In genomic region chr16:85172571-85173372, GRCm38 (mm10) we compare ENCODE assay signal across 8 mouse cellular contexts. TPM values are rescaled to one million over a fixed set of nuclear protein-coding genes. Genes with fewer than 3 reads are reported as not detected.
DNase-seq lines count a peak whose midpoint lies in the region; ATAC-seq and TF ChIP-seq lines count a peak whose summit lies in the region.

No protein-coding gene starts in this region.

- peak; percentile 76 for ATAC-seq in forebrain, embryonic 13.5 days
- peak; percentile 76 for ATAC-seq in neural tube, embryonic 15.5 days (ENCODE audit: low FRiP score)

- no peak for TF ChIP-seq POLR2A in ES-Bruce4 (IDR thresholded peaks at IDR 0.05; ENCODE audit: insufficient read depth, low read length)
- TF ChIP-seq POLR2A in brain, embryonic 14.5 days (IDR thresholded peaks at IDR 0.05; ENCODE audit: borderline replicate concordance, extremely low read depth, insufficient read depth, insufficient read length, poor library complexity, severe bottlenecking): peak; percentile 40; the same call in 1 of the 2 replicates
- peak; percentile 33; the same call in 1 of the 2 replicates for TF ChIP-seq POLR2A in lung, adult 2 months (IDR thresholded peaks at IDR 0.05; ENCODE audit: borderline replicate concordance, extremely low read depth, low read depth, low read length)

- no peaks in the 10 kb centered on the region for H3K9me3 ChIP-seq in ES-Bruce4 (replicated peaks; ENCODE audit: control insufficient read depth, insufficient read depth, low read length, poor library complexity, severe bottlenecking)
- H3K9me3 ChIP-seq in forebrain, embryonic 13.5 days (replicated peaks): no peaks in the 10 kb centered on the region
- no peaks in the 10 kb centered on the region for H3K9me3 ChIP-seq in neural tube, embryonic 15.5 days (replicated peaks)

- peak; percentile 73 for DNase-seq in brain, embryonic 14.5 days (ENCODE audit: low read depth)
- peak; percentile 67 to 73 for DNase-seq in heart, postnatal 10 days
- DNase-seq in kidney, postnatal 4 days: peak; percentile 72 to 82
- peak; percentile 76 for DNase-seq in lung, adult 2 months
- peak; percentile 13 for DNase-seq in thymus, postnatal 25 days

- H3K36me3 ChIP-seq in ES-Bruce4 (ENCODE audit: control insufficient read depth, insufficient read depth, low read length, poor library complexity, severe bottlenecking): no peaks in the 10 kb centered on the region
- peaks cover 8% of the 10 kb centered on the region; the same call in 1 of the 2 replicates for H3K36me3 ChIP-seq in forebrain, embryonic 13.5 days (ENCODE audit: poor library complexity, severe bottlenecking)
- H3K36me3 ChIP-seq in neural tube, embryonic 15.5 days: no peaks in the 10 kb centered on the region; the same call in 1 of the 2 replicates

- peaks cover 12% of the 10 kb centered on the region; the same call in 1 of the 2 replicates for H3K27me3 ChIP-seq in ES-Bruce4 (ENCODE audit: control insufficient read depth, insufficient read depth, low read length, poor library complexity, severe bottlenecking)
- H3K27me3 ChIP-seq in forebrain, embryonic 13.5 days: no peaks in the 10 kb centered on the region
- no peaks in the 10 kb centered on the region for H3K27me3 ChIP-seq in neural tube, embryonic 15.5 days (replicated peaks)

- TF ChIP-seq EP300 in ES-Bruce4 (IDR thresholded peaks at IDR 0.05; ENCODE audit: insufficient read depth, low read depth, low read length): no peak

- no peaks in the 10 kb centered on the region for H3K4me1 ChIP-seq in ES-Bruce4 (ENCODE audit: control insufficient read depth, insufficient read depth, low read length)
- H3K4me1 ChIP-seq in forebrain, embryonic 13.5 days: peaks cover 29% of the 10 kb centered on the region
- peaks cover 28% of the 10 kb centered on the region for H3K4me1 ChIP-seq in lung, adult 2 months (ENCODE audit: control insufficient read depth, insufficient read depth, low read length)
- peaks cover 32% of the 10 kb centered on the region for H3K4me1 ChIP-seq in neural tube, embryonic 15.5 days

- no peak for TF ChIP-seq CTCF in ES-Bruce4 (IDR thresholded peaks at IDR 0.05; ENCODE audit: low read depth, low read length)
- TF ChIP-seq CTCF in brain, embryonic 14.5 days (IDR thresholded peaks at IDR 0.05; ENCODE audit: borderline replicate concordance, extremely low read depth, insufficient read depth, insufficient read length): no peak
- TF ChIP-seq CTCF in lung, adult 2 months (IDR thresholded peaks at IDR 0.05; ENCODE audit: insufficient read depth, low read length): no peak

- intact Hi-C loops in heart, postnatal 10 days (cut with DNase I): loop anchor here (1.0 to 10.0 kb wide), 6 partner anchors 40 to 505 kb away; no protein-coding TSS in a partner anchor

- peak overlapping the region; percentile 64 for H3K4me2 ChIP-seq in forebrain, embryonic 13.5 days
- peak overlapping the region; percentile 62 for H3K4me2 ChIP-seq in neural tube, embryonic 15.5 days

- peak overlapping the region; percentile 98 for H3K4me3 ChIP-seq in ES-Bruce4 (ENCODE audit: low read depth, low read length)
- H3K4me3 ChIP-seq in forebrain, embryonic 13.5 days: peak overlapping the region; percentile 81
- peak overlapping the region; percentile 98 for H3K4me3 ChIP-seq in lung, adult 2 months (replicated peaks; ENCODE audit: extremely low read depth, low read depth, low read length)
- peak overlapping the region; percentile 90 for H3K4me3 ChIP-seq in neural tube, embryonic 15.5 days (replicated peaks)

- H3K9ac ChIP-seq in ES-Bruce4 (ENCODE audit: low read depth, poor library complexity, severe bottlenecking): peak overlapping the region; percentile 72
- H3K9ac ChIP-seq in forebrain, embryonic 13.5 days: peak overlapping the region; percentile 91
- peak overlapping the region; percentile 95 for H3K9ac ChIP-seq in neural tube, embryonic 15.5 days (replicated peaks)

- under 1% methylated on average over 63 of the region's 68 CpGs for WGBS in forebrain, embryonic 13.5 days
- WGBS in lung, adult 2 months: under 1% methylated on average over 68 of the region's 68 CpGs
- under 1% methylated on average over 68 of the region's 68 CpGs for WGBS in neural tube, embryonic 15.5 days

- no peak overlapping the region for H3K27ac ChIP-seq in ES-Bruce4 (ENCODE audit: insufficient read depth, low read length)
- H3K27ac ChIP-seq in forebrain, embryonic 13.5 days: peak overlapping the region; percentile 89
- peak overlapping the region; percentile 96 for H3K27ac ChIP-seq in neural tube, embryonic 15.5 days (replicated peaks)

RNA-seq across cellular contexts. Expression of gene App, which starts 0.8 kb away (rescaled TPM):
- 89.3 and 99.5 TPM in 2 replicates for polyA plus RNA-seq in ES-Bruce4 (2011; ENCODE audit: insufficient read depth, insufficient read length, low read depth, missing spikeins)
- 278 and 485 TPM in 2 replicates for polyA plus RNA-seq in brain, embryonic 14.5 days (2012; rRNA removed)
- polyA plus RNA-seq in forebrain, embryonic 13.5 days (2015; fragmentation: Nextera tagmentation; extraction: Ambion mirVana): 165 and 168 TPM in 2 replicates
- total RNA-seq in heart, postnatal 10 days (2021): 100 to 1,000 TPM; 231 to 247 TPM
- polyA plus RNA-seq in lung, adult 2 months (2012; rRNA removed): 650 and 760 TPM in 2 replicates
- 454 and 487 TPM in 2 replicates for polyA plus RNA-seq in neural tube, embryonic 15.5 days (2015; fragmentation: Nextera tagmentation; extraction: Ambion mirVana)

Comparison
In these comparisons a context has a peak if more than half of its experiments do, and no peak if none do; other contexts are left out.
1. DNase-seq: peak in every context shown above with its lines; median percentile 77 in kidney, postnatal 4 days; 76 in lung, adult 2 months; 73 in brain, embryonic 14.5 days; 70 in heart, postnatal 10 days; 13 in thymus, postnatal 25 days.